Mouse (Mus musculus): Measurements from ENCODE around the gene Erg. TPM values are rescaled to one million over a fixed set of nuclear protein-coding genes. Genes with fewer than 3 reads are reported as not detected.
A peak's percentile ranks its signal among the peaks of the same experiment; 100 is the strongest.

Erg gene
- polyA plus RNA-seq, 1 experiment from 2014 or later: 2.1 TPM

- H3K4me3 ChIP-seq (ENCODE audit: low read depth, low read length): no peak overlapping the region
- no peaks in the 10 kb centered on the region for H3K27me3 ChIP-seq (ENCODE audit: control insufficient read depth, insufficient read depth, low read depth, low read length)
- H3K9ac ChIP-seq (ENCODE audit: low read depth, low read length): no peak overlapping the region
- no peaks in the 10 kb centered on the region for H3K4me1 ChIP-seq (ENCODE audit: control insufficient read depth, low read depth, low read length)
- ATAC-seq (ENCODE audit: low read depth): no peak
- H3K27ac ChIP-seq (ENCODE audit: low read length): no peak overlapping the region
- no peak overlapping the region for H3K4me2 ChIP-seq (ENCODE audit: low read depth, low read length)
- H3K36me3 ChIP-seq (ENCODE audit: control insufficient read depth, insufficient read depth): no peaks in the 10 kb centered on the region
- H3K9me3 ChIP-seq (replicated peaks; ENCODE audit: control insufficient read depth, low read length): no peaks in the 10 kb centered on the region
- WGBS (ENCODE audit: insufficient replicate concordance): 53% methylated on average over 8 of the region's 8 CpGs
Observed at GRCm38 (mm10) chr16:95353838-95354237, 232.6 kb downstream of the Erg start.

GRCm38 (mm10) chr16:95352266-95352665, 234.1 kb downstream of the Erg start:
- Histone ChIP-seq H3K27ac (ENCODE audit: low read length) (no peak overlapping the region), H3K36me3 (ENCODE audit: control insufficient read depth, insufficient read depth) (no peaks in the 10 kb centered on the region), H3K4me1 (ENCODE audit: control insufficient read depth, low read depth, low read length) (no peaks in the 10 kb centered on the region), H3K27me3 (ENCODE audit: control insufficient read depth, insufficient read depth, low read depth, low read length) (no peaks in the 10 kb centered on the region), H3K9ac (ENCODE audit: low read depth, low read length) (no peak overlapping the region), H3K4me2 (ENCODE audit: low read depth, low read length) (no peak overlapping the region), H3K9me3 (replicated peaks; ENCODE audit: control insufficient read depth, low read length) (no peaks in the 10 kb centered on the region), H3K4me3 (ENCODE audit: low read depth, low read length) (no peak overlapping the region)
- no peak for ATAC-seq (ENCODE audit: low read depth)
- WGBS (ENCODE audit: insufficient replicate concordance): 44% methylated on average over 8 of the region's 8 CpGs

- H3K9ac ChIP-seq (ENCODE audit: low read depth, low read length): no peak overlapping the region
- no peaks in the 10 kb centered on the region for H3K36me3 ChIP-seq (ENCODE audit: control insufficient read depth, insufficient read depth)
- ATAC-seq (ENCODE audit: low read depth): peak; percentile 16; the same call in 1 of the 2 replicates
- H3K9me3 ChIP-seq (replicated peaks; ENCODE audit: control insufficient read depth, low read length): no peaks in the 10 kb centered on the region
- H3K4me1 ChIP-seq (ENCODE audit: control insufficient read depth, low read depth, low read length): no peaks in the 10 kb centered on the region
- no peak overlapping the region for H3K4me3 ChIP-seq (ENCODE audit: low read depth, low read length)
- WGBS (ENCODE audit: insufficient replicate concordance): 19% methylated on average over 3 of the region's 3 CpGs
- H3K27me3 ChIP-seq (ENCODE audit: control insufficient read depth, insufficient read depth, low read depth, low read length): no peaks in the 10 kb centered on the region
- H3K27ac ChIP-seq (ENCODE audit: low read length): no peak overlapping the region
- no peak overlapping the region for H3K4me2 ChIP-seq (ENCODE audit: low read depth, low read length)
Observed at GRCm38 (mm10) chr16:95350499-95350898, 235.9 kb downstream of the Erg start.

GRCm38 (mm10) chr16:95349745-95350144, 236.6 kb downstream of the Erg start:
- no peaks in the 10 kb centered on the region for H3K9me3 ChIP-seq (replicated peaks; ENCODE audit: control insufficient read depth, low read length)
- H3K4me2 ChIP-seq (ENCODE audit: low read depth, low read length): no peak overlapping the region
- H3K4me3 ChIP-seq (ENCODE audit: low read depth, low read length): no peak overlapping the region
- H3K4me1 ChIP-seq (ENCODE audit: control insufficient read depth, low read depth, low read length): no peaks in the 10 kb centered on the region
- no peak overlapping the region for H3K27ac ChIP-seq (ENCODE audit: low read length)
- peak; percentile 31; the same call in 1 of the 2 replicates for ATAC-seq (ENCODE audit: low read depth)
- no peaks in the 10 kb centered on the region for H3K36me3 ChIP-seq (ENCODE audit: control insufficient read depth, insufficient read depth)
- H3K27me3 ChIP-seq (ENCODE audit: control insufficient read depth, insufficient read depth, low read depth, low read length): no peaks in the 10 kb centered on the region
- H3K9ac ChIP-seq (ENCODE audit: low read depth, low read length): no peak overlapping the region
- 55% methylated on average over 5 of the region's 5 CpGs for WGBS (ENCODE audit: insufficient replicate concordance)

- H3K4me3 ChIP-seq (ENCODE audit: low read depth, low read length): no peak overlapping the region
- no peaks in the 10 kb centered on the region for H3K4me1 ChIP-seq (ENCODE audit: control insufficient read depth, low read depth, low read length)
- no peaks in the 10 kb centered on the region for H3K9me3 ChIP-seq (replicated peaks; ENCODE audit: control insufficient read depth, low read length)
- no peak overlapping the region for H3K9ac ChIP-seq (ENCODE audit: low read depth, low read length)
- H3K27ac ChIP-seq (ENCODE audit: low read length): peak overlapping the region; percentile 8
- ATAC-seq (ENCODE audit: low read depth): no peak
- no peaks in the 10 kb centered on the region for H3K27me3 ChIP-seq (ENCODE audit: control insufficient read depth, insufficient read depth, low read depth, low read length)
- 65% methylated on average over 6 of the region's 6 CpGs for WGBS (ENCODE audit: insufficient replicate concordance)
- no peak overlapping the region for H3K4me2 ChIP-seq (ENCODE audit: low read depth, low read length)
- H3K36me3 ChIP-seq (ENCODE audit: control insufficient read depth, insufficient read depth): no peaks in the 10 kb centered on the region
Observed at GRCm38 (mm10) chr16:95349344-95349743, 237.0 kb downstream of the Erg start.

- H3K9ac ChIP-seq (ENCODE audit: low read depth, low read length): no peak overlapping the region
- no peak overlapping the region for H3K27ac ChIP-seq (ENCODE audit: low read length)
- 52% methylated on average over 9 of the region's 9 CpGs for WGBS (ENCODE audit: insufficient replicate concordance)
- no peak overlapping the region for H3K4me2 ChIP-seq (ENCODE audit: low read depth, low read length)
- H3K36me3 ChIP-seq (ENCODE audit: control insufficient read depth, insufficient read depth): no peaks in the 10 kb centered on the region
- no peaks in the 10 kb centered on the region for H3K27me3 ChIP-seq (ENCODE audit: control insufficient read depth, insufficient read depth, low read depth, low read length)
- H3K4me1 ChIP-seq (ENCODE audit: control insufficient read depth, low read depth, low read length): no peaks in the 10 kb centered on the region
- H3K4me3 ChIP-seq (ENCODE audit: low read depth, low read length): no peak overlapping the region
- no peaks in the 10 kb centered on the region for H3K9me3 ChIP-seq (replicated peaks; ENCODE audit: control insufficient read depth, low read length)
- no peak for ATAC-seq (ENCODE audit: low read depth)
Observed at GRCm38 (mm10) chr16:95348555-95348954, 237.8 kb downstream of the Erg start.

- H3K4me3 ChIP-seq (ENCODE audit: low read depth, low read length): no peak overlapping the region
- H3K9ac ChIP-seq (ENCODE audit: low read depth, low read length): no peak overlapping the region
- H3K9me3 ChIP-seq (replicated peaks; ENCODE audit: control insufficient read depth, low read length): no peaks in the 10 kb centered on the region
- no peaks in the 10 kb centered on the region for H3K36me3 ChIP-seq (ENCODE audit: control insufficient read depth, insufficient read depth)
- ATAC-seq (ENCODE audit: low read depth): peak; percentile 38; the same call in 1 of the 2 replicates
- H3K27me3 ChIP-seq (ENCODE audit: control insufficient read depth, insufficient read depth, low read depth, low read length): no peaks in the 10 kb centered on the region
- no peak overlapping the region for H3K27ac ChIP-seq (ENCODE audit: low read length)
- WGBS (ENCODE audit: insufficient replicate concordance): 8% methylated on average over 3 of the region's 3 CpGs
- no peaks in the 10 kb centered on the region for H3K4me1 ChIP-seq (ENCODE audit: control insufficient read depth, low read depth, low read length)
- H3K4me2 ChIP-seq (ENCODE audit: low read depth, low read length): no peak overlapping the region
Observed at GRCm38 (mm10) chr16:95347202-95347601, 239.2 kb downstream of the Erg start.

GRCm38 (mm10) chr16:95345882-95346281, 240.5 kb downstream of the Erg start:
- 3% methylated on average over 6 of the region's 7 CpGs for WGBS (ENCODE audit: insufficient replicate concordance)
- ATAC-seq (ENCODE audit: low read depth): no peak
- no peaks in the 10 kb centered on the region for H3K9me3 ChIP-seq (replicated peaks; ENCODE audit: control insufficient read depth, low read length)
- no peak overlapping the region for H3K4me3 ChIP-seq (ENCODE audit: low read depth, low read length)
- no peak overlapping the region for H3K4me2 ChIP-seq (ENCODE audit: low read depth, low read length)
- no peak overlapping the region for H3K27ac ChIP-seq (ENCODE audit: low read length)
- no peaks in the 10 kb centered on the region for H3K4me1 ChIP-seq (ENCODE audit: control insufficient read depth, low read depth, low read length)
- H3K36me3 ChIP-seq (ENCODE audit: control insufficient read depth, insufficient read depth): no peaks in the 10 kb centered on the region
- H3K27me3 ChIP-seq (ENCODE audit: control insufficient read depth, insufficient read depth, low read depth, low read length): no peaks in the 10 kb centered on the region
- H3K9ac ChIP-seq (ENCODE audit: low read depth, low read length): no peak overlapping the region

- no peak overlapping the region for H3K4me2 ChIP-seq (ENCODE audit: low read depth, low read length)
- H3K36me3 ChIP-seq (ENCODE audit: control insufficient read depth, insufficient read depth): no peaks in the 10 kb centered on the region
- H3K27ac ChIP-seq (ENCODE audit: low read length): no peak overlapping the region
- no peaks in the 10 kb centered on the region for H3K9me3 ChIP-seq (replicated peaks; ENCODE audit: control insufficient read depth, low read length)
- H3K9ac ChIP-seq (ENCODE audit: low read depth, low read length): no peak overlapping the region
- H3K4me1 ChIP-seq (ENCODE audit: control insufficient read depth, low read depth, low read length): no peaks in the 10 kb centered on the region
- no peak overlapping the region for H3K4me3 ChIP-seq (ENCODE audit: low read depth, low read length)
- 53% methylated on average over 10 of the region's 10 CpGs for WGBS (ENCODE audit: insufficient replicate concordance)
- H3K27me3 ChIP-seq (ENCODE audit: control insufficient read depth, insufficient read depth, low read depth, low read length): no peaks in the 10 kb centered on the region
- ATAC-seq (ENCODE audit: low read depth): no peak
Observed at GRCm38 (mm10) chr16:95344961-95345360, 241.4 kb downstream of the Erg start.

Data from liver, embryonic 16.5 days (tissue).